Mouse (Mus musculus) WW6 (cell line): Measurements from ENCODE around the gene Prss43.

Experiments used
- DNase-seq: peaks from one replicate; pipeline ENCODE4 v3.0.0-alpha.2; 2013; ENCODE audit warnings: low read depth, low spot score

Gene Prss43

GRCm38 (mm10) chr9:110840905-110841304, 14.4 kb downstream of the Prss43 start:
- no peak for DNase-seq

DNA sequence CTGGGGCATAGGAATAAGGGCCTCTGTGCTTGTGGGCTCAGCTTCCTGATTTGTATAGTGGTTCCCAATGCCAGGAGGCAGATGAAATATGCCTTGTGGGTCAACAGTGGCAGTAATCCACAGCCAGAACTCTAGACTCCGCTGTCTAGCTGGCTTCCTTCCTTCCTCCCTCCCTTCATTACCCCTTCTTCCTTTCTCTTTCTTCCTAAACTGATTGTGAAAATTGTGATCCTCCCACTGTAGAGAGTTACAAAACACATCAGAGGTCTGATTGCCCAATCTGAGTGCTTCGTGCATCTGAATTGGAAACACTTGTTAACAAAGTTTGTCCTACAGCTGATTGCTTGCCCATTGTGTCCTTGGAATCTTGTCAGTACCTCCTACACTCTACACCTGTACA, 14.9 kb downstream of the Prss43 start:
- DNase-seq: no peak

DNA sequence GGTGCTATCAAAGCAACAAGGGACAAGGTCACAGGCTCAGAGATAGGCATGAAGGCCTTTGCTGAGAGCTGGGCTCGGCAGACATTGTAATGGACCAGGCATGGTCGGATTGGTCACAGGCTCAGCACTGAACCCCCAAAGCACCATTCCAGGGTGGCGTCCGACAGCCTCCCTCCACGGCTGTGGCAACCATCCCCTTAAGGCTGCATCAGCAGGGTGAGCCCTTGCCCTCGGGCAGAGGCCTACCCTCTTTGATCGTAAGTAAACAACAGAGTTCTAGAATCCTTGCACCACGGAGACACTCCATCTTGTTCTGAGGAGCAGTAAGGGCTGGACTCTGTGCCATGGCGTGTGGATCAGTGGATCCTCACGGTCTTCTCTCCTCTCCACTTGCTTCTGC, 17.7 kb downstream of the Prss43 start, which contains the start of gene Prss46:
Gene Prss46 (plus strand): TSS at position 301 of the 400 bp plus-strand sequence.
- no peak for DNase-seq

- no peak for DNase-seq
These were observed 22.7 kb downstream of the Prss43 start for GRCm38 (mm10) chr9:110849162-110849561.

- DNase-seq: no peak
These were observed 29.4 kb downstream of the Prss43 start for GRCm38 (mm10) chr9:110855903-110856302.

DNA sequence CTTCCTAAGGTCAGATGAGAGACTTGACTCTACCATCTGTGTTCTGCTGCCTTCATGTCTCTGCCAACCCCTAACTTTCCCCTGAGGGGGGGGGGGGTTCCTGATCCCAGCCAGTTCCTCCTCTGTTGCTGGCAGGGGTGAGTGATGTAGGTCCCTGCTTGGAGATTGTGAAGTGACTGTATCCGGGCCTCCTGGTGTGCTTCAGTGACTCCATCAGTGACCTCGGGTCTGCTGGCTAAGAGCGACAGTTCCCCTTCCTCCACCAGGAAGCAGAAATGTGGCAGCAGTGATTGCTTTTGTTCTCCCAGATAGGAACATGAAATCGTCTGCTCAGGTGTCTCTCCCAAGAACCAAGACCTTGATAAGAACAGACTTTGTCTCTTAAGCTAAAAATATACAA, 30.4 kb downstream of the Prss43 start:
- DNase-seq: no peak

DNA sequence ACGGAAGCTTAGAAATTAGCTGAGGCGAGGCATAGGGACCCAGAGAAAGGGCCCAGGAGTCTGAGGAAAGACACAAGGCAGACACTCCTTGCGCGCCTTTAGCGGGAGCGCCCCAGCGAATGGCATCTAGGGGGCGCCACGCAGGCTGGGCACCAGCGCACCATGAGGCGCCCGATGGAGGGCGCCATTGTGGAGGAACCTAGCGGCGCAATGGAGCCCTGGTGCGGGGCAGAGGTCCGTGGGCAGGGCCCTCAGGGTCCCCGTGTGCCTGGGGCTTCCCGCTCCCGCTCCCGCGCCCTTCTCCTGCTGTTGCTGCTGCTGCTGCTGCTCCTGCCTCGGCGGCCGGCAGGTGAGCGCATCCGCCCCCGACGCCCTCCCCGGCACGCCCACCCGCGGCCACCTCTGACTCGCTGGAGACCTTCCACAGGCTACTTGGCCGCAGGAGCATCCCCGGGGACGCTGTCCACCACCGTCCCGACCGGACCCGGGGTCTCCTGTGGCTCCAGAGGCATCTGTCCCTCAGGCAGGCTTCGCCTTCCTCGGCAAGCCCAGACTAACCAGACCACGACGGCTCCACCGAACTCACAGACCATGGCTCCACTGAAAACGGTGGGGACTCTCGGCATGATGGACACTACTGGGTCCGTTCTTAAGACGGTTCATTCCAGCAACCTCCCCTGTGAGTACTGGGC, 31.4 kb downstream of the Prss43 start, which contains the start of gene Prss50:
Gene Prss50 (plus strand): TSS at position 187 of the 692 bp plus-strand sequence.
- peak; percentile 61 for DNase-seq

GRCm38 (mm10) chr9:110858523-110858922, 32.0 kb downstream of the Prss43 start:
- DNase-seq: no peak

DNA sequence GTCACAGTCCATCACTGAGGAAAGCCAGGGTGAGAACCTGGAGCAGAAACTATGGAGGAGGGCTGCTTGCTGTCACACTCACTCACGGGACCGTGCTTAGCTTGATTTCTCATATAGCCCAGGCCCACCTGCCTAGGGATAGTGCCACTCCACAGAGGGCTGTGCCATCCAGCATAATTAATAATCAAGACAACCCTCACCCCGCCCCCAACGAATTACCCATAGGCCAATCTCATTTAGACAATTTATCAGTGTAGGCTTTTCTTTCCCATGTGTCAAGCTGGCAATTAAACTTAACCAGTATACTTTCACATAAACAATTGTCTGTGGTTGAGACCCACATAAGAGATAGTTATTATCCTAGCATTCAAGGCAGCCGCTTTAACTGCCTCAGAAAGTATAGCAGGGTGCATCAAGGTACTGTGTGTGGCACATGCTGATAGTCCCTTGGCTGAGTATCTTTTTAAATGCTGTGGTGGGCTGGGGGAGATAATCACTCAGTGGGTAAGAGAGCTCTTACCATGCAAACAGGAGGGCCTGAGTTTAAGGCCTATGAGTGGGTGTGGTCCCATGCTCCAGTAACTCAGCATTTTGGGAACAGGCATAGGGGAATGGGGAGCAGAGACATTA, 32.6 kb downstream of the Prss43 start:
- DNase-seq: no peak

GRCm38 (mm10) chr9:110871030-110871429, 44.5 kb downstream of the Prss43 start:
- no peak for DNase-seq

DNA sequence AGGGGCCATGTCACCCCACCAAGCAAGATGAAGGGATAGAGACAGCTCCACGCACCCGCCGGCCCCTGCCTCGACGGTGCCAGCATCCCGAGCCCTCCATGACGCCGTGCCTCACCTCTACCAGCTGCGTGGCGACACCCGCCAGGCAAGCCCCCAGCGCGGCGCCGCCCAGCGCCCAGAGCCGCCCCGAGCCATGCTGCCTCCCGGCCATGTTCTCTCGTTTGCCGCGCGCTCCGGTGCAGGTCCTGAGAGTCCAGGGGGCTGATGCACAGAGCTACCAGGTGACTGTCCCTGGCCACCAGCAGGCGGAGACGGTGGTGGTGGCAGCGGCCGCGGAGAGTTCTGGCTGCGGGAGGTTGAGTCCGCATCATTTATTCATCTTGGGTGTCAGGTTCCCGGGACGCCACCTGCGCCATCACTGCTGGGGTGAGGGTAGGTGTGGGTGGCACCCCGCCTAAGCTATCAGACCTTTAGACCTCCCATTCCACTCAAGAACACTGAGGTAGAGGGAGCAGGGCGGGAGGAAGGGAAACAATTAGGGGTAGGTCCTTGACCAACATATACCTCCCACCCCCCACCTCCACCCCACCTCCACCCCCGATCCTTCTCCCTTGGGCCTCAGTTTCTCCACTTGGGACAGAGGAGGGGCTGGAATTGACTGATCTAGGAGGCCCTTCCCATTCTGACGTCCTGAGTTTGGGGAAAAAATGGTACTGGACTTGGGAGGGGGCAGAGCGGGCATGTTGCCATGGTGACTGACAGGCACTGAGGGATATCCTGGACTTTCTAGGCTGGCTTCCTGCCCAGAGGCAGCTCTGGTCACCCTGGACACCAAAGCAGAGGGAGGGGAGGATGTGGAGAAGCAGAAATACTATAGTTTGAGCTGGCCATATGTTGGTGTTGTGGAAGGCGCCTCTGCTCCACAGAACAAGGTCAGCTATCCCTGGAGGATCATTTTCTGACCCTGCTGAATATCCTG, 47.5 kb downstream of the Prss43 start:
- no peak for DNase-seq

- DNase-seq: no peak
These were observed 48.2 kb downstream of the Prss43 start for GRCm38 (mm10) chr9:110874660-110875191.

- DNase-seq: no peak
These were observed 48.8 kb downstream of the Prss43 start for GRCm38 (mm10) chr9:110875288-110875695.

- DNase-seq: no peak
These were observed 50.9 kb downstream of the Prss43 start for GRCm38 (mm10) chr9:110877353-110877752.

DNA sequence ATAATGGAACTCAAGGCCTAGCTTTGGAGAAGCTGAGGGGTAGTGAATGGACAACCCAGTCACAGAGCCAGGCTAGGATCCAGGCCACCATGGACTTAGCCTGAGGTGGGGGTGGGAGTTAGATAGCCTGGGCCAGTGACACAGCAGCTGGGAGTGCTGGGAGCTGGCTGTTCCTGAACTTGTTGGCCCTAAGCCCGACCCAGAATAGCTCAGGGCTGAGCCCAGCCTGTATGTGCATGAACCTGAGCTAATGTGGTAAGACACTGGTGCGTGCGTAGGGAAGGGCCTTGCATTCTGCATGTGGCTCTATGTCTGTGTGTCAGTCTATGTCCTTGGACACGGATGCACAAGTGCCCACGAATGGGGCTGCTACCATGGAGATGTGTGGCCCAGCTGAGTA, 51.4 kb downstream of the Prss43 start:
- DNase-seq: no peak

GRCm38 (mm10) chr9:110879191-110879920, 52.9 kb downstream of the Prss43 start, which contains the start of gene Als2cl:
Als2cl (plus strand) TSS chr9:110879870.
- DNase-seq: no peak

DNA sequence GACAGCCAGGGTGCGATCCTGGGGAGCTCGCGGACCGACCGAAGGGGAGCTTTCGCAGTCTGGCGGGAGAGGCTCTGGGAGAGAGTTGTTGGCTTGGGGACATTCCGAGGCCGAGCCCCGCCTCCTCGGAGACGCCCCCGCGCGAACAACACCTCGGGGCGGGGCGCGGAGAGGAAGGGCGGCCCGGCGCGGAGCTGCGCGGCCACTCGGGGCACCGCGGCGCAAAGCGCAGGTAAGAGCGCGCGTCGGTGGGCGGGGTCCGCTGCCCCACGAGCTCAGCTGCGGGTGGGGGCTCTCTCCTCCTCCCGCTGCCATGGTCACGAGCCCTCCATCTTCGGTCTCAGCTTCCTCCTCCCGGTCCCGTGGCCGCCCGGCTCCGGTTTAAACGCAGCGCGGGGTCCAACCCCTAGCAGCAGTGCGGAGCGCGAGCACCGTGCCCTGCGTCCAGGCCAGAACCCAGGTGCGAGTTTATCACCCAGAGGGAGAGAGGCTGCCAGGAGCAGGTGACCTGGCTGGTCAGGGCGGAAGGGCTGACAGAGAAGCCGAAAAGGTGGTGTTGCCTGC, 53.6 kb downstream of the Prss43 start, which contains the start of gene Tmie:
Gene Tmie (minus strand): TSS at position 116 of the 564 bp plus-strand sequence.
- no peak for DNase-seq

DNA sequence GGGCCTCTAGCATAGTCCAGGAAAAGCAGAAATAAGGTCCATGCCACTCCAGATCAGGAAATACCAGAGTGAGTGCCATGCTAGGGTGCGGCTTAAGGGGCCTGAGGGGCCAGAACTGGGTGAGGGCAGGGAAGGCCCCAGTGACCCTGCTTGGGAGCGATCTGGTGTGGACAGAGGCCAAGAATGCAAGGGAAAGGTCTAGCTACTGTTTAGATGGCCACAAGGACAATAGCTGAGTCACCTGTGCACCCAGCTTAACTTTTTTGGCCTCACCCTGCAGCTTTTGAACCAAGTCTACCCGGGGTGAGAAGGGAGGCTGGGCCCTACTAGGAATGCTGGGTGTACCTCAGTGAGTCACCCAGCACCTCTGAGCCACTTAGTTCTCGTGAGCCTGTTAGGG, 54.3 kb downstream of the Prss43 start:
- no peak for DNase-seq
